Mouse (Mus musculus) embryonic stem cell, embryonic (primary cell): ENCODE measurements around the gene Synrg.

Experiments
- CTCF ChIA-PET, 4 experiments: fragments of 300-600 bp in 2 of 4; fragments of 350-600 bp in 2 of 4; sonication (Branson Sonifier 250); formaldehyde crosslinking; loops; one replicate each; lab custom pipeline; 2022; ENCODE audit warnings: inconsistent platforms in 2 of 4; lab: Charles Lee
- POLR2A ChIA-PET, 4 experiments: fragments of 300-600 bp in 2 of 4; fragments of 350-600 bp in 2 of 4; sonication (Branson Sonifier 250); formaldehyde crosslinking; loops; one replicate each; lab custom pipeline; 2022; ENCODE audit warnings: antibody characterized with exemption in 4 of 4, inconsistent platforms in 1 of 4; lab: Charles Lee

Synrg gene

DNA sequence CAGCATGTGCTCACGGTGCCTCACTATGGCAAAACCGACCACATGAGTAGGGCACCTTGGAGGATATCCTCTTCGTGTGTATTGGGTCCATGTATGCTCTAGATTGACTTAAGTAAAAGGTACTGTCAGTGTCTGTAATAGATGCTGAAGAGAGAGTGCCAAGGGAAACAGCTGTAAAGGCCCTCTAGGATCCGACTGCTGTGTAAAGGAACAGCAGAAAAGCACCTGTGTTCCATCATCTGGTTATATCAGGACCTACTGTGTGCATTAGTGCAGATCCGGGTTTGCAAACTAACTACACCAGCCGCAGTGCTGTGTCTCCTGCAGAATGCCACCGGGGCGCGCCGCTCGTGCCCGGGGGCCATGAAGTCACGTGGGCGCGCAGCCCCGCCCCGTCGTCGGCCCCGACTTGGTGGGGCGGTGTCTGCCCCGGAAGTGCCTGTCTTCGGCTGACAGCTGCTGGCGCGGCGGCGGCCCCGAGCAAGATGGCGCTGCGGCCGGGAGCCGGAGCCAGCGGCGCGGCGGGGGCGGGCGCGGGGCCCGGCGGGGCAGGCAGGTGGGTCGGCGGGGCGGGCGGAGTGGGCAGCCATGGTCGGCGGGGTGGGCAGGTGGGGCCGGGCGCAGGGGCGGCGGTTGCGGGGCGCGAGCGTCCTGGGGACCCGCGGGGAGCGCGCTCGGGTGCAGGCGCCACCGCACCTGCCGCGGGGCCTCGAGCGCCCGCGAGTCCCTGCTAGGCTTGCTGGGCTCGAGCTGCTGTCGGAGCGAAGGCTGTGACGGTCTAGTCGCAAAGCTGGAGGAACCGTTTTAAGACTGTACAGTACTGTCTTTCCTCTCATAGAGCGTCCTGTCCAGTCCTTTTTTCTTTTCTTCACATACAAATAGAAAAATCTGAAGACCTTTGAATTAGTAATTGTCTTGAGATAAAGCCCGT, at the start of gene Synrg:
Gene Synrg (plus strand): TSS at position 438 of the 931 bp plus-strand sequence.
- POLR2A ChIA-PET: interaction anchor here in 2 of 4 experiments (0.9 to 2.9 kb wide), 15 partner anchors 9 to 159 kb away, joined by 3 to 29 read pairs (median 4); partner anchors contain the start of gene Ddx52 (in 2 of the 2)
- CTCF ChIA-PET: interaction anchor here in 3 of 4 experiments (0.5 to 2.1 kb wide), 4 partner anchors 15 to 163 kb away, joined by 3 to 7 read pairs (median 4); no protein-coding TSS in a partner anchor

DNA sequence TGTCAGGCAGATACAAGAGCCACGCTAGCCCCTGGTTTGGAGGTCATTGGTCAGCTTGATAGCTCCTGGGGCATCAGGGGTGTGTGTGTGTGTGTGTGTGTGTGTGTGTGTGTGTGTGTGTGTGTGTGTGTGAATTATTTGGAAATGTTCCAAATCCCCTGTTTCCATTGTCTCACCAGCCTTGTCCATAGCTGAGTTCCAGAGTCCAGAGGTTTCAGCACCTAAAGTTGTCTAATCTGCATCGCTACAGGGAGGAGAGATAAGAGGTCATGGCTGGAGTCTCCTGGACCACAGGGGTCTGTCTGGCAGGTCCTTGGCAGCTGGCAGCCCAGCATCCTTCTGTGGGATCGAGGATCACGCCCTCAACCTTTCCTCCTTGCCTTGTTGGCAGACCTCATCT, 49.7 kb upstream of the Synrg start:
- CTCF ChIA-PET: interaction anchor here in 1 of 4 experiments (2.5 kb wide), 1 partner anchor 12 kb away, joined by 7 read pairs; no protein-coding TSS in a partner anchor
- POLR2A ChIA-PET: interaction anchor here in 1 of 4 experiments (0.7 kb wide), 1 partner anchor 1876 kb away, joined by 3 read pairs; no protein-coding TSS in a partner anchor

DNA sequence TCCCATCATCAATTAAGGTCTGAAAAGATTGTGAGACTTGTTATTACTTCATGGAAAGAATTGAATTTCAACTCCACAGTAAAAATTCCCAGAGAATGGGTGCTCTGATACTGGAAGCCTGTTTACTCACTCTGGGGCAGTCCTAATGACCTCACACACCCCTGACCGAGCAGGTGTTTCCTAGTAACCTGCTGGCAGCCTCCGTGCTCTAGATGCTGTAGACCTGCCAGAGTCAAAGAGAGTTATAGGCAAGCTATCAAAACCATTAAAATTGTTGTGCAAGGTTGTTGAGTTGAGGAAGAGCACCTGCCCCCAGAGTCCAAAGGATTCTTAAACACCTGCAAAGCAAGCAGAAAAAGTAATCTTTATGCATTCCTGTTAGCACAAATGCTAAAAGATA, 41.6 kb upstream of the Synrg start:
- POLR2A ChIA-PET: interaction anchor here in 1 of 4 experiments (0.7 kb wide), 1 partner anchor 267 kb away, joined by 3 read pairs; no protein-coding TSS in a partner anchor
- CTCF ChIA-PET: no interaction called here

DNA sequence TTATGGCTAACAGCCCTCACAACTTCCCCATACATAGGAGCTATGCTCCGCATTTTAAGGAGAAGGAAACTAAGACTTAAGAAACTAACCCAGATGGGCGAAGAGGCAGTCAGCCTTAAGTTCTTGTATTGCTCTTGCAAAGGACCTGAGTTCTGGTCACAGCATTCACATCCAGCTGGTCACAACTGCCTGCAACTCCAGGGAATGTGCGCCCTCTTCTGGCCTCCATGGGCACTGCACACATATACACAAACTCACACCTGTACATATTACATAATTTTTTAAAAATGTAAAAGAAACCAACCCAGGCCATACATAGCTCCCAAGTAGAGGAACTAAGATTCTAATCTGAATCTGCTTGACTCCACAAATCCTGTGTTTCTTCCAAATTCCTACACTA, 37.1 kb upstream of the Synrg start:
- POLR2A ChIA-PET: interaction anchor here in 3 of 4 experiments (0.6 to 1.1 kb wide), 8 partner anchors 18 to 204 kb away, joined by 3 to 4 read pairs (median 3); no protein-coding TSS in a partner anchor
- CTCF ChIA-PET: interaction anchor here (0.6 to 2.6 kb wide), 41 partner anchors 9 to 917 kb away, joined by 3 to 12 read pairs (median 4); partner anchors contain the start of gene Ddx52 (in 2 of the 4)

DNA sequence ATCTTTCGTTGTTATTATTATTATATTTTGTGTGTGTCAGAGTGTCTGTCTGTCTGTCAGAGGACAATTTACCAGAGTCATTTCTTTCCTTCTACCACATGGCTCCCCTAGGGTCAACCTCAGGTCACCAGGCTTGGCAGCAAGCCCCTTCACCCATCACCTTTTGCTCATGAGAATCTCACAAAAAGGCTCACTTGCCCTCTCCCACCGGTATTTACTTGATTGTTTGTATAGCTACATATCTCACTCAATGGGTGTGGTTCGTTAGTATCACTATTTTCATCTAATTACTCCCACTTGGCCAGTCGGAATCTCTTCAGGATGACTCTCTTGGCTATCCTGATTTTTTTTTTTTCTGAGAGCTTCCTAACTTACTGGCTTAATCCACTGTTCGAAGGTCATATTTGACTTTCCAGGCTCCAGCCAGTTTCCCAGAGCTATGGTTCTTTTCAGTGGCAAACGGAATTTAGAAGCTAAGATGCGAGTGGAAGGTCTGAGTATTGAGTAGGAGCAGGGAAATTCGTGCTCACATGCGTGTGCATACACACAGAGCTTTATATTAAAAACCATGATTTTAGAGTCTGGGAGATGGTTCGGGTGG, 31.6 kb upstream of the Synrg start:
- POLR2A ChIA-PET: interaction anchor here in 3 of 4 experiments (0.5 to 1.6 kb wide), 8 partner anchors 9 to 424 kb away, joined by 3 to 6 read pairs (median 3); partner anchors contain the start of genes Ddx52 (in 2 of the 3) and Synrg (in 1 of the 3)
- CTCF ChIA-PET: interaction anchor here in 3 of 4 experiments (0.6 to 0.7 kb wide), 3 partner anchors 65 to 148 kb away, joined by 3 read pairs; no protein-coding TSS in a partner anchor

DNA sequence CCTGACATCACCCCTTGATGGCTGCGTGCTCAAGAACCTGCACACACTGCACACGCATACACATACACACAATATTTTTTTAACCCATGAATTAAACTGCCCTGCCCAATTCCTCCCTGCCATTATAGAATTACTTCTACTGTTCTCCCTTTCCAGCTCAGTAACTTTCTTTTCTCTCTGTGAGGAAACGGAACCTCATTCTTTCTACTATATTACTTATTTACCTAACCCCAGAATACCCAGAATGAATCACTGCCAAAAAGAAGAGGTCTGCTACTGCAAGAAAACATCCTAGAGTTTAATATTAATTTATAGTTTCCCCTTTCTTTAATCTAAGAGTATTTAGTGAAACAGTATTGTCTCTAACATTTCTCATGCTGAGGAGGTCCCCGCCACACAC, 30.9 kb upstream of the Synrg start:
- ChIA-PET CTCF (interaction anchor here in 3 of 4 experiments (0.5 to 0.6 kb wide), 3 partner anchors 66 to 149 kb away, joined by 3 read pairs; no protein-coding TSS in a partner anchor), POLR2A (interaction anchor here in 3 of 4 experiments (0.6 to 1.6 kb wide), 6 partner anchors 8 to 425 kb away, joined by 3 to 6 read pairs (median 3); partner anchors contain the start of genes Ddx52 (in 2 of the 3) and Synrg (in 1 of the 3))

DNA sequence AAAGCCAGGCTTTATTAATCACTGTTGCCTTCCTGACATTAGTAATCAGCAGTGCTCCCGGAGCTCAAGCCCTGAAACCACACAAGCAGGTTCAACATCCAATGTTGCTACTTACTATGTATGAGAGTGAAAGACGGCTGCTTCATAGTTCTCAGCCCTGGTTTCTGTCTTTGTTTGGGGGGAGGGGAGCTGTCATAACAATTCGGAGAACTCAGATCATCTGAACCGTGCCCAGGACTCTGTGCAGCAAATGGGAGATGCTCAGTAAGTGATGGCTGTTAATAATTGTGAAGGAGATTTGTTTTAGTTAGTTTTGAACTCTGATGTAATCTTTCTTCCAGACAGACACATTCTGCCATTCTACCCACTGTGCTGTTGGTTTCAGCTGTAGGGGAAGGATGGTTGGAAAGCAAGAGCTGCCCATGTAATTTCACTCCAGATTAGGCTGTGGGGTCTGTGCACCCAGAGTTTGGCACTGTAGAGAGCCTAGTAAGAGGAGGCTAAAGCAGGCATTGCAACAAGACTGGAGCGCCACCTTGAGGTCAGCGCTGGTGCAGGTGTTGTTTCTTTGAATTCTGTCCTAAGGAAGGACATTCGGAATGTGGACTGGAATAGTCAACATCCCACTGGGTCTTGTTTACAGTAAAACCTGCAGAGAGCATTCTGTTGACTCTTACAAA, 28.1 kb upstream of the Synrg start:
- CTCF ChIA-PET: interaction anchor here in 2 of 4 experiments (0.8 to 1.4 kb wide), 4 partner anchors 9 to 152 kb away, joined by 3 to 6 read pairs (median 3); no protein-coding TSS in a partner anchor
- POLR2A ChIA-PET: interaction anchor here in 1 of 4 experiments (0.6 to 1.0 kb wide), 2 partner anchors 64 to 479 kb away, joined by 3 to 5 read pairs; no protein-coding TSS in a partner anchor

DNA sequence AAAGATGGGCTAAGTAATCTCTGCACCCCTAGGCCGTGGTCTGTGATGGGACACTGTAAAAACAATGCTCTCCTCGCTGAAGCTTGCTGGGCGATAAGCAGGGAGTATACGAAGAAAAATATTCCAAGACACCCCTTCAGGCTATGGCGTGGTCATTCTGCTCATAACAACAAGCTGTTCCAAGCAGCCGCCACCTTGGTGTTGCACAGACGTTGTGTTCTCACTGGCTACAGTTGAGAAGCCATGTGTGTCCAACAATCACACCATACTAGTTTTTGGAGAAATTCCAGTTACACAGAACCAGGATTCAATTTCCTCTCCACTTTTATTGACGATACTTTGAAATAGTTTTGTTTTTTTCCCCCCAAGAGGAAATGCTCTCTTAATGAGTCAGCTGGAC, 25.7 kb upstream of the Synrg start:
- CTCF ChIA-PET: interaction anchor here in 1 of 4 experiments (1.0 kb wide), 1 partner anchor 93 kb away, joined by 3 read pairs; no protein-coding TSS in a partner anchor
- POLR2A ChIA-PET: interaction anchor here in 1 of 4 experiments (1.8 kb wide), 1 partner anchor 14 kb away, joined by 4 read pairs; no protein-coding TSS in a partner anchor

DNA sequence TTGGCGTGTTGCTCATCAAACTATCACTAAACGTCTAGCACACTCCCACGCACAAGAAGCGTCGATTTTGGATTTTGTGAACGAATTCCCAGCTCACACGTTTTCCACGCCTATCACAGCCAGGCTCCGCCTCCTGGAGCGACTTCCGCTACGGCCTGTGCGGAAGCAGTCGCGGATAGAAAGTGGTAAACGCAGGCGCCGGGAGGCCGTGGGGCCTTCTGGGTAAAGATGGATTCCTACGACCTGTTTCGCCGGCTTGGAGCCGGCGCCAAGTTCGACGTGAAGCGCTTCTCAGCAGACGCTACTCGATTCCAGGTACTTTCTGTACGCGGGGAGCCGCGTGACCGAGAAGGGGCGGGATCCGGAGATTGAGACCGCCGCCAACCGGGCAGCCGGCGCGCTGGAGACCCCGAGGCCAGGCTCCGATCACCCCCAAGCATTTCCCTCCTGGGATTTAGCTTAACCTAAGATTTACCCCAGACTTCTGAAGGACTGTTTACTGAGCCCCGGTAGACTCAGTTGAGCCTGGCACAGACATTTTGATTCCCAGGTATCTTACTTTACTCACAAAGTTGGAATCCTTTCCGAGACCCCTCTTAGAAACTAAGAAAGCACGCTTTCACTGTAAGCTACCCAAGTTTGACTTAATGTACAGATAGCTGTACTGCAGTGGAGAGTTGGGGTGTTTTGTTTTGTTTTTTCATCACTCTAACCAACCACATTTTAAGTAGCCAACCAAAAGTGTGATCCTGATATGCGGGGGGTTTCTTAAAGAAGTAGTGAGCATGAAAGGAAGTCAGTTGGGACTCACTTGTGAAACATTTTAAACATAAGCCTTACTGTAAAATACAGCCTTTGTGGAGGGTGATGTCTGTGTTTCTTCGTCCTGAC, 22.0 kb upstream of the Synrg start, which contains the start of gene Ddx52:
Gene Ddx52 (plus strand): TSS at position 113 of the 891 bp plus-strand sequence.
- ChIA-PET CTCF (interaction anchor here (0.6 to 1.7 kb wide), 8 partner anchors 14 to 192 kb away, joined by 3 to 4 read pairs (median 3); no protein-coding TSS in a partner anchor), POLR2A (interaction anchor here in 3 of 4 experiments (0.6 to 3.8 kb wide), 36 partner anchors 8 to 525 kb away, joined by 3 to 29 read pairs (median 4); partner anchors contain the start of genes Hnf1b (in 2 of the 3), Synrg (in 2 of the 3), Heatr6 (in 1 of the 3) and Taf15 (in 1 of the 3))

DNA sequence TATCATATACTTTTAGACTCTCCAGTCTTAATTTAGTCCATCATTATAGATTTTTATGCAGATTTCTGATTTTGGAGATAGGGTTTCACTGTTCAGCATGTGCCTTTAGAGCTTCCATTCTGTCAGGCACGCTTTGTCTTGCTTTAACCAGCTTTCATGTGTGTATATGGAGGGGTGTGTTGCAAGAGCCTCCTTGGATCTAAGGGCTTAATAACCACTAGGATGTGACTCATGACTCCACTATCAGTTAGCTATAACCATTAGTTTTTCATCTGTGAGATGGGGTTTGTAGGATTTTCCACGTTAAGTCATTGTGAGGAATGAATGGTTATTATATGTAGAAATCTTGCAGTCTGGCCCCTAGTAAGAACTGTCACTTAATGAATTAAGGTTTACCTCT, 7.4 kb upstream of the Synrg start:
- POLR2A ChIA-PET: no interaction called here
- CTCF ChIA-PET: no interaction called here

DNA sequence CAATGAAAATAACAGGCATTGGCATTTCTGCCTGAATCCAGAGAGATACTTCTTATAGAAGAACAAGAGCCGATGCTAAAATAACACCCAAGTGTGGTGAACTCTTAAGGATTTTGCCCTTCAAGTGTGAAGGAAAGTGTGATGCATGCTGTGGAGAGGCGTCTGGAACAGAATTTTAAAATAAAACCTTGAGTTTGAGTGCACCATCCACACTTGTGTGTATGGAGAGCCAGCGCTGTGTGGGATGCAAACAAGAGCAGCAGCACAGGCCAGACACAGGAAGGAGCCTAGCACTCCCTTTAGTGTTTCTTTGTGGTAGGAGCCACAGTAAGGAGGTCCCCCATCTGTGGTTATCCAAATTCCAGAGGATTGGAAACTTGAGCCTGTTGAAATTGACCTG, 2.2 kb upstream of the Synrg start:
- POLR2A ChIA-PET: no interaction called here
- CTCF ChIA-PET: interaction anchor here in 1 of 4 experiments (0.6 kb wide), 1 partner anchor 70 kb away, joined by 3 read pairs; no protein-coding TSS in a partner anchor

DNA sequence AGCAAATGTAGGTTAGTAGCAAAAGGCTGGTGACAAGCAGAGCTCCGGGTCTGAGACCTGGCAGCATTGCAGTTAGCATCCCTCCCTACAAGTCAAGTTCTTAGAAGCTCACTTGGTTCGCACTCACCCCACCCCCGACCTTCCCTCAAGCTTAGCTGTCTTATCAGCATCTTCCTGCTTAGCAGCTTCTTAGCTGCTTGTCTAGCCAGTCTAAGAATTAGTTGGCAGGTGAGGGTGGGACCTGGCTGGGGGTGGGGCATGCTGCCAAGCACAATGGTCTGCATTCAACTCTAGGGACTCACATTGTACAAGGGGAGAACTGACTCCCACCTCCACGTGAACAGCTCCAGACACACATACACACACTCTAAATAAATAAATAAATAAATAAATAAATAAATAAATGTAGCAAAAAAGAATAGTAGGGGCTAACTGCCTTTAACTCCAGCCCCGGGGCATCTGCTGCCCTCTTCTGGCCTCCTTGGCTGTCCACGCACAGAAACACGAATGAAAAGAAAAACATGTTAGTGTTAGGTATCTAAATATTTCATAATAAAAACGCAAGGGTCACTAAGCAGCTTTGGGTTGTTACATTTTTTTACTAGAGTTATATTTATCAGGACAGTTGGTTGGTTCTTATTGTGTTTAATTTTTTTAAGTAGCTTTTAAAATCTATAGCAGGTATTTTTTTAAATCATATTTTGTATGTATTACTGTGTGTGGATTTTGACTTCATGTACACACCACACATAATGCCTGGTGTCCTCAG, 3.4 kb downstream of the Synrg start:
- CTCF ChIA-PET: interaction anchor here in 1 of 4 experiments (0.6 to 1.2 kb wide), 4 partner anchors 34 to 160 kb away, joined by 3 to 4 read pairs (median 3); no protein-coding TSS in a partner anchor
- POLR2A ChIA-PET: interaction anchor here (0.6 to 1.9 kb wide), 6 partner anchors 11 to 142 kb away, joined by 3 to 5 read pairs (median 3); partner anchors contain the start of gene Ddx52 (in 1 of the 4)

DNA sequence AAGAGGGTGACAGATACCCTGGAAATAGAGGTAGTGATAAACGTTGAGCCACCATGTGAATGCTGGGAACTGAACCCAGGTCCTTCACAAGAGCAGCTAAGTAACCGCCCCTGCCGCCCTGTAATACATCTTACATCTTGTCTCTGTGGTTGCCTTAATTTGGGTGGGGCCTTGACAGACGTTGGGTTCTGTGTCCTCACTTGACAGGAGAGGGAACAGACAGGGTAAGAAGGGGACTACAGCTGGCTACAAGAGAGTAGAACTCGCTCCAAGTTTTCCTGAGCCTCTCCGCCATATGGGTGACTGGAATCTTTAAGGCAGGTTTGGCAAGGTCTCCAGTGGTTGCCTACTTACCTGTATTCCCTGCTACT, 4.0 kb downstream of the Synrg start:
- ChIA-PET CTCF (interaction anchor here in 1 of 4 experiments (0.6 kb wide), 1 partner anchor 160 kb away, joined by 4 read pairs; no protein-coding TSS in a partner anchor), POLR2A (interaction anchor here (0.6 to 1.9 kb wide), 5 partner anchors 11 to 100 kb away, joined by 3 to 5 read pairs (median 3); partner anchors contain the start of gene Ddx52 (in 1 of the 4))

DNA sequence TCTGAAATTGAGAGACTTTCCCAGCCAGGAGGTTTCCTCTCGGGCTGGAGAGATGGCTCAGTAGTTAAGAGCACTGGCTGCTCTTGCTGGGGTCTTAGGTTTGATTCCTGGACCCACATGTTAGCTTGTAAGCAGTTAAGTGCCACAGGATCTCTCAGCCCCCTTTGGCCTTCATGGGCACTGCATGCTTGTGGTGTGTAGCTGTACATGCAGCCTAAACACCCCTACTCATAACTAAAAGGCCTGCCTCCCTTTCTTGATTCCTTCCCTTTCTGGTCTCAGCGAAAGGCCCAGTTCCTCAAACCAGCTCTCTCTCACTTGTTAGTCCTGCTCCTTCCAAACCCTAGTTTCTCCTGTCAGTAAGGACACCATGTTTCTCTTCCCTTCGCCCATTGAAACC, 4.8 kb downstream of the Synrg start:
- ChIA-PET CTCF (interaction anchor here in 1 of 4 experiments (0.5 kb wide), 1 partner anchor 168 kb away, joined by 3 read pairs; no protein-coding TSS in a partner anchor), POLR2A (interaction anchor here (0.6 to 1.9 kb wide), 4 partner anchors 10 to 17 kb away, joined by 3 to 5 read pairs (median 3); no protein-coding TSS in a partner anchor)
